Mouse (Mus musculus) ES-E14 (cell line): ENCODE measurements at regions not wholly inside any gene's neighbourhood (a gene's known extent, or its start where the extent isn't known, plus 50 kb on each side); places are given as distances from the start of the nearest gene placed in this dataset.

ENCODE experiments used
- CHD2 ChIP-seq: IDR thresholded peaks from 2 replicates; pipeline ENCODE4 v1.6.1; 2014; ENCODE audit warnings: mild to moderate bottlenecking, low read depth, low read length, inconsistent platforms
- HCFC1 ChIP-seq: IDR thresholded peaks from 2 replicates; pipeline ENCODE4 v1.6.1; 2012; ENCODE audit warnings: low read length, inconsistent platforms, borderline replicate concordance; ENCODE audit not compliant: insufficient read depth
- MAFK ChIP-seq: IDR thresholded peaks from 2 replicates; pipeline ENCODE4 v1.6.1; 2014; ENCODE audit warnings: mild to moderate bottlenecking, low read depth, low read length, inconsistent platforms; ENCODE audit not compliant: insufficient read depth
- ZC3H11A ChIP-seq: IDR thresholded peaks from 2 replicates; pipeline ENCODE4 v1.6.1; 2012; ENCODE audit warnings: low read depth, mild to moderate bottlenecking, inconsistent platforms, low read length, borderline replicate concordance
- ZNF384 ChIP-seq: IDR thresholded peaks from 2 replicates; pipeline ENCODE4 v1.6.1; 2012; ENCODE audit warnings: low read depth, low read length, inconsistent platforms

GRCm38 (mm10) chr10:21511386-21511785 lies 81.6 kb upstream of the 1700020N01Rik start:
- no peak for TF ChIP-seq MAFK
- no peak for TF ChIP-seq ZC3H11A
- TF ChIP-seq HCFC1, result no peak
- TF ChIP-seq ZNF384, result no peak
- TF ChIP-seq CHD2, result no peak
